Mouse (Mus musculus): ENCODE data around the gene Trpv4.

Gene Trpv4

GRCm38 (mm10) chr5:114618851-114619250 is 39.4 kb downstream of the Trpv4 start:
- DNase-seq (ENCODE audit: low spot score) = peak; percentile 68

GRCm38 (mm10) chr5:114617809-114618208 is 40.4 kb downstream of the Trpv4 start:
- no peak for DNase-seq (ENCODE audit: low spot score)

GRCm38 (mm10) chr5:114616336-114617061 is 41.7 kb downstream of the Trpv4 start:
- DNase-seq (ENCODE audit: low spot score) = no peak

- no peak for DNase-seq (ENCODE audit: low spot score)
Observed at GRCm38 (mm10) chr5:114614863-114615262, 43.4 kb downstream of the Trpv4 start.

- no peak for DNase-seq (ENCODE audit: low spot score)
Observed at GRCm38 (mm10) chr5:114611968-114612608, 46.1 kb downstream of the Trpv4 start.

- DNase-seq (ENCODE audit: low spot score) = no peak
Observed at GRCm38 (mm10) chr5:114611256-114611655, 47.0 kb downstream of the Trpv4 start.

- peak; percentile 62 for DNase-seq (ENCODE audit: low spot score)
Observed at GRCm38 (mm10) chr5:114608516-114608915, 49.7 kb downstream of the Trpv4 start.

- peak; percentile 91 for DNase-seq (ENCODE audit: low spot score)
Observed at GRCm38 (mm10) chr5:114607651-114608050, 50.6 kb downstream of the Trpv4 start.

GRCm38 (mm10) chr5:114605981-114606380 is 52.2 kb downstream of the Trpv4 start:
- no peak for DNase-seq (ENCODE audit: low spot score)

- no peak for DNase-seq (ENCODE audit: low spot score)
Observed at GRCm38 (mm10) chr5:114604781-114605290, 53.4 kb downstream of the Trpv4 start.

GRCm38 (mm10) chr5:114603975-114604374 is 54.2 kb downstream of the Trpv4 start:
- DNase-seq (ENCODE audit: low spot score) = peak; percentile 18

GRCm38 (mm10) chr5:114602012-114602411 is 56.2 kb downstream of the Trpv4 start:
- no peak for DNase-seq (ENCODE audit: low spot score)

- DNase-seq (ENCODE audit: low spot score) = peak; percentile 37
Observed at GRCm38 (mm10) chr5:114597652-114598051, 60.6 kb downstream of the Trpv4 start.

GRCm38 (mm10) chr5:114597222-114597621 is 61.0 kb downstream of the Trpv4 start:
- DNase-seq (ENCODE audit: low spot score) = no peak

GRCm38 (mm10) chr5:114596604-114597003 is 61.6 kb downstream of the Trpv4 start:
- no peak for DNase-seq (ENCODE audit: low spot score)

- DNase-seq (ENCODE audit: low spot score) = no peak
Observed at GRCm38 (mm10) chr5:114594741-114595241, 63.4 kb downstream of the Trpv4 start.

- DNase-seq (ENCODE audit: low spot score) = no peak
Observed at GRCm38 (mm10) chr5:114593949-114594348, 64.3 kb downstream of the Trpv4 start.

- DNase-seq (ENCODE audit: low spot score) = no peak
Observed at GRCm38 (mm10) chr5:114593161-114593821, 64.9 kb downstream of the Trpv4 start.

GRCm38 (mm10) chr5:114592463-114593160 is 65.6 kb downstream of the Trpv4 start:
- no peak for DNase-seq (ENCODE audit: low spot score)

GRCm38 (mm10) chr5:114591151-114591561 is 67.1 kb downstream of the Trpv4 start:
- DNase-seq (ENCODE audit: low spot score) = no peak

- DNase-seq (ENCODE audit: low spot score) = no peak
Observed at GRCm38 (mm10) chr5:114590043-114590913, 67.9 kb downstream of the Trpv4 start.
